Mouse (Mus musculus) limb, embryonic 14.5 days (tissue): ENCODE measurements around the gene Ddhd1. TPM values are rescaled to one million over a fixed set of nuclear protein-coding genes. Genes with fewer than 3 reads are reported as not detected.

Experiments used
- ATAC-seq: fragments of 200-750 bp; cut with Nextera tagmentation; 2 replicates; pipeline ENCODE4 v1.8.0; 2017; ENCODE audit warnings: low read depth, moderate number of reproducible peaks, moderate TSS enrichment; ENCODE audit not compliant: low FRiP score
- DNase-seq: peaks from one replicate; pipeline ENCODE4 v3.0.0-alpha.2; 2015; ENCODE audit warnings: low spot score
- H3K27ac ChIP-seq: fragments of 300-500 bp; sonication (generic); replicated peaks from 2 replicates; pipeline ENCODE4 v1.5.1; 2014; ENCODE audit warnings: low read depth, mild to moderate bottlenecking, low read length, moderate library complexity, mixed read lengths
- H3K27me3 ChIP-seq: fragments of 300-500 bp; sonication (generic); 2 replicates; pipeline ENCODE4 v1.6.1; 2014; ENCODE audit warnings: low read length, mixed read lengths; ENCODE audit not compliant: control insufficient read depth, insufficient read depth
- H3K36me3 ChIP-seq: fragments of 300-500 bp; sonication (generic); 2 replicates; pipeline ENCODE4 v1.6.1; 2014; ENCODE audit warnings: mild to moderate bottlenecking, low read length, moderate library complexity, mixed read lengths; ENCODE audit not compliant: control insufficient read depth, insufficient read depth
- H3K4me1 ChIP-seq: fragments of 300-500 bp; sonication (generic); 2 replicates; pipeline ENCODE4 v1.6.1; 2014; ENCODE audit warnings: antibody characterized with exemption, low read length, mixed read lengths; ENCODE audit not compliant: control insufficient read depth, insufficient read depth
- H3K4me2 ChIP-seq: fragments of 300-500 bp; sonication (generic); replicated peaks from 2 replicates; pipeline ENCODE4 v1.6.1; 2014; ENCODE audit warnings: low read depth, mild to moderate bottlenecking, low read length, moderate library complexity; ENCODE audit not compliant: severe bottlenecking
- H3K4me3 ChIP-seq: fragments of 300-500 bp; sonication (generic); replicated peaks from 2 replicates; pipeline ENCODE4 v1.5.1; 2014; ENCODE audit warnings: low read length
- H3K9ac ChIP-seq: fragments of 300-500 bp; sonication (generic); 2 replicates; pipeline ENCODE4 v1.6.1; 2014; ENCODE audit warnings: mild to moderate bottlenecking, low read depth, low read length, moderate library complexity; ENCODE audit not compliant: severe bottlenecking
- H3K9me3 ChIP-seq: fragments of 300-500 bp; sonication (generic); 2 replicates; pipeline ENCODE4 v1.6.1; 2016; ENCODE audit warnings: low read length; ENCODE audit not compliant: control insufficient read depth
- POLR2A ChIP-seq: fragments of 200-500 bp; IDR thresholded peaks from 2 replicates; pipeline ENCODE4 v1.8.0; 2012; ENCODE audit warnings: inconsistent platforms, mild to moderate bottlenecking, moderate library complexity, borderline replicate concordance; ENCODE audit not compliant: insufficient read depth, insufficient read length; ENCODE audit errors: extremely low read depth
- WGBS: fragments of 180-500 bp; shearing (Covaris S2); extraction: QIAGEN DNeasy Blood & Tissue Kit; methylation state at CpG from one replicate; pipeline ENCODE4 v1.1.7; 2014; 5-methylcytosine and 5-hydroxymethylcytosine counted together
- polyA plus RNA-seq, 2 experiments: library from polyadenylated mRNA; depleted of rRNA in 1 of 2; stranded (reverse) in 1 of 2; unstranded in 1 of 2; fragments of >200 nt; fragmentation: Nextera tagmentation in 1 of 2; extraction: Ambion mirVana in 1 of 2; gene quantifications; 2 replicates each; pipeline versions ENCODE4 v1.2.1 to v1.2.3; 2012 to 2014

Ddhd1 gene
- polyA plus RNA-seq, 2 experiments: 9.5 to 18.0 TPM

- DNase-seq: no peak
- Histone ChIP-seq H3K9ac (no peak overlapping the region), H3K9me3 (no peaks in the 10 kb centered on the region), H3K4me3 (no peak overlapping the region), H3K27me3 (no peaks in the 10 kb centered on the region), H3K4me2 (no peak overlapping the region), H3K4me1 (no peaks in the 10 kb centered on the region), H3K36me3 (no peaks in the 10 kb centered on the region), H3K27ac (no peak overlapping the region)
- ATAC-seq: no peak
- 97% methylated on average over 2 of the region's 2 CpGs for WGBS
- TF ChIP-seq POLR2A: no peak
Observed at GRCm38 (mm10) chr14:45693891-45694290, 35.9 kb upstream of the Ddhd1 start.

- DNase-seq (peak; percentile 64), ATAC-seq (peak; percentile 88)
- H3K4me1 ChIP-seq: no peaks in the 10 kb centered on the region
- peak overlapping the region; percentile 51 for H3K4me3 ChIP-seq
- H3K9ac ChIP-seq: peak overlapping the region; percentile 66
- peak overlapping the region; percentile 59 for H3K4me2 ChIP-seq
- WGBS: 1% methylated on average over 16 of the region's 16 CpGs
- TF ChIP-seq POLR2A: no peak
- H3K9me3 ChIP-seq: no peaks in the 10 kb centered on the region
- no peaks in the 10 kb centered on the region for H3K36me3 ChIP-seq
- 0 out of 2 replicates have a peak overlapping the region, but pooled peaks have one; percentile 6 for H3K27ac ChIP-seq
- no peaks in the 10 kb centered on the region for H3K27me3 ChIP-seq
Observed at GRCm38 (mm10) chr14:45690520-45691246, 32.7 kb upstream of the Ddhd1 start.

- no peak overlapping the region for H3K4me2 ChIP-seq
- H3K9me3 ChIP-seq: no peaks in the 10 kb centered on the region
- H3K27ac ChIP-seq: no peak overlapping the region
- DNase-seq (no peak), ATAC-seq (no peak)
- H3K36me3 ChIP-seq: no peaks in the 10 kb centered on the region
- no peak overlapping the region for H3K4me3 ChIP-seq
- H3K9ac ChIP-seq: no peak overlapping the region
- H3K27me3 ChIP-seq: no peaks in the 10 kb centered on the region
- 82% methylated on average over 2 of the region's 2 CpGs for WGBS
- no peaks in the 10 kb centered on the region for H3K4me1 ChIP-seq
- no peak for TF ChIP-seq POLR2A
Observed at GRCm38 (mm10) chr14:45685313-45685712, 27.4 kb upstream of the Ddhd1 start.

- Histone ChIP-seq H3K4me1 (no peaks in the 10 kb centered on the region), H3K36me3 (no peaks in the 10 kb centered on the region), H3K27me3 (no peaks in the 10 kb centered on the region), H3K27ac (no peak overlapping the region), H3K9me3 (no peaks in the 10 kb centered on the region), H3K9ac (no peak overlapping the region), H3K4me2 (no peak overlapping the region), H3K4me3 (no peak overlapping the region)
- ATAC-seq (no peak), DNase-seq (no peak)
- no peak for TF ChIP-seq POLR2A
- WGBS: 61% methylated on average over 6 of the region's 6 CpGs
Observed at GRCm38 (mm10) chr14:45676722-45677121, 18.8 kb upstream of the Ddhd1 start.

GRCm38 (mm10) chr14:45668325-45668724, 10.4 kb upstream of the Ddhd1 start:
- 76% methylated on average over 4 of the region's 4 CpGs for WGBS
- ATAC-seq (no peak), DNase-seq (no peak)

More at GRCm38 (mm10) chr14:45668325-45668724, 10.4 kb upstream of the Ddhd1 start:
- Histone ChIP-seq H3K27ac (no peak overlapping the region), H3K27me3 (no peaks in the 10 kb centered on the region), H3K9ac (no peak overlapping the region), H3K4me3 (no peak overlapping the region), H3K9me3 (no peaks in the 10 kb centered on the region), H3K4me1 (no peaks in the 10 kb centered on the region), H3K36me3 (no peaks in the 10 kb centered on the region), H3K4me2 (no peak overlapping the region)
- no peak for TF ChIP-seq POLR2A
